In genomic region chr9:72437822-72438701, GRCm38 (mm10) we compare ENCODE assay signal across 8 mouse cellular contexts. TPM values are rescaled to one million over a fixed set of nuclear protein-coding genes. Genes with fewer than 3 reads are reported as not detected.
DNase-seq lines count a peak whose midpoint lies in the region; ATAC-seq and TF ChIP-seq lines count a peak whose summit lies in the region.

TSS of gene Mns1 (plus strand) at chr9:72438011.

- peak; percentile 98 for ATAC-seq in embryonic facial prominence, embryonic 15.5 days (ENCODE audit: insufficient number of reproducible peaks, low FRiP score, low TSS enrichment, low read depth)
- ATAC-seq in limb, embryonic 14.5 days (ENCODE audit: low FRiP score, low read depth): peak; percentile 98
- peak; percentile 98 for ATAC-seq in midbrain, postnatal 0 days (ENCODE audit: low FRiP score)

- peak within 1 kb of the TSS; percentile 95 for H3K4me2 ChIP-seq in embryonic facial prominence, embryonic 15.5 days (replicated peaks)
- peak within 1 kb of the TSS; percentile 78 for H3K4me2 ChIP-seq in limb, embryonic 14.5 days (replicated peaks; ENCODE audit: low read depth, low read length, severe bottlenecking)
- peak within 1 kb of the TSS; percentile 88 for H3K4me2 ChIP-seq in midbrain, postnatal 0 days (ENCODE audit: low read depth, low read length, poor library complexity, severe bottlenecking)

- WGBS in bone marrow, adult 2 months: 3% methylated on average over 43 of the region's 43 CpGs
- WGBS in embryonic facial prominence, embryonic 15.5 days: 1% methylated on average over 43 of the region's 43 CpGs
- WGBS in limb, embryonic 14.5 days: 3% methylated on average over 43 of the region's 43 CpGs
- WGBS in midbrain, postnatal 0 days: 2% methylated on average over 43 of the region's 43 CpGs

- peak; percentile 28; the same call in 1 of the 2 replicates for TF ChIP-seq CTCF in bone marrow, adult 2 months (IDR thresholded peaks at IDR 0.05; ENCODE audit: control insufficient read depth, insufficient read depth, low read length)
- peak; percentile 38 for TF ChIP-seq CTCF in midbrain, postnatal 0 days (IDR thresholded peaks at IDR 0.05)

- no peaks in the 10 kb centered on the region for H3K9me3 ChIP-seq in embryonic facial prominence, embryonic 15.5 days (replicated peaks)
- H3K9me3 ChIP-seq in limb, embryonic 14.5 days (ENCODE audit: control insufficient read depth, low read length): no peaks in the 10 kb centered on the region
- H3K9me3 ChIP-seq in midbrain, postnatal 0 days (ENCODE audit: low read length): no peaks in the 10 kb centered on the region

- peak within 1 kb of the TSS; percentile 66 for H3K27ac ChIP-seq in bone marrow, adult 2 months (ENCODE audit: control insufficient read depth, insufficient read depth, low read depth, low read length, poor library complexity)
- H3K27ac ChIP-seq in embryonic facial prominence, embryonic 15.5 days (replicated peaks): no peak within 1 kb of the TSS
- H3K27ac ChIP-seq in limb, embryonic 14.5 days (replicated peaks; ENCODE audit: low read depth, low read length): 0 out of 2 replicates have a peak within 1 kb of the TSS, but pooled peaks have one; percentile 39
- H3K27ac ChIP-seq in midbrain, postnatal 0 days (ENCODE audit: low read depth, low read length): no peak within 1 kb of the TSS

- peak within 1 kb of the TSS; percentile 40 for H3K9ac ChIP-seq in embryonic facial prominence, embryonic 15.5 days
- H3K9ac ChIP-seq in limb, embryonic 14.5 days (ENCODE audit: low read depth, low read length, severe bottlenecking): peak within 1 kb of the TSS; percentile 61
- H3K9ac ChIP-seq in midbrain, postnatal 0 days (replicated peaks; ENCODE audit: low read length, poor library complexity, severe bottlenecking): peak within 1 kb of the TSS; percentile 47

- H3K36me3 ChIP-seq in embryonic facial prominence, embryonic 15.5 days: no peaks in the 10 kb centered on the region
- H3K36me3 ChIP-seq in limb, embryonic 14.5 days (ENCODE audit: control insufficient read depth, insufficient read depth, low read length): no peaks in the 10 kb centered on the region
- H3K36me3 ChIP-seq in midbrain, postnatal 0 days (ENCODE audit: insufficient read depth, low read length): no peaks in the 10 kb centered on the region

- DNase-seq in 416B (ENCODE audit: low read depth): peak; percentile 95
- peak; percentile 95 for DNase-seq in heart, adult 8-10 months (ENCODE audit: low spot score)
- DNase-seq in kidney, adult 9 months: peak; percentile 94
- peak; percentile 95 for DNase-seq in limb, embryonic 14.5 days (ENCODE audit: low spot score)
- DNase-seq in midbrain, postnatal 0 days (ENCODE audit: low spot score): peak; percentile 96
- peak; percentile 89 to 92 for DNase-seq in spleen, postnatal 14 days (ENCODE audit: low spot score in 2 of 2)

- H3K27me3 ChIP-seq in embryonic facial prominence, embryonic 15.5 days: no peaks in the 10 kb centered on the region
- H3K27me3 ChIP-seq in limb, embryonic 14.5 days (ENCODE audit: control insufficient read depth, insufficient read depth, low read length): no peaks in the 10 kb centered on the region
- no peaks in the 10 kb centered on the region for H3K27me3 ChIP-seq in midbrain, postnatal 0 days (ENCODE audit: insufficient read depth, low read length)

- H3K4me1 ChIP-seq in bone marrow, adult 2 months (ENCODE audit: control insufficient read depth, insufficient read depth, low read length): peaks cover 1% of the 10 kb centered on the region; the same call in 1 of the 2 replicates
- H3K4me1 ChIP-seq in embryonic facial prominence, embryonic 15.5 days: peaks cover 10% of the 10 kb centered on the region
- H3K4me1 ChIP-seq in limb, embryonic 14.5 days (ENCODE audit: control insufficient read depth, insufficient read depth, low read length): 0 out of 2 replicates have a peak, but pooled peaks cover 7% of the 10 kb centered on the region
- H3K4me1 ChIP-seq in midbrain, postnatal 0 days (ENCODE audit: insufficient read depth, low read length): no peaks in the 10 kb centered on the region

- peak; percentile 83 for TF ChIP-seq POLR2A in bone marrow, adult 2 months (IDR thresholded peaks at IDR 0.05; ENCODE audit: borderline replicate concordance, control insufficient read depth, low read depth, low read length)
- TF ChIP-seq POLR2A in limb, embryonic 14.5 days (IDR thresholded peaks at IDR 0.05; ENCODE audit: borderline replicate concordance, extremely low read depth, insufficient read depth, insufficient read length): peak; percentile 62; the same call in 1 of the 2 replicates

- peak within 1 kb of the TSS; percentile 85 for H3K4me3 ChIP-seq in bone marrow, adult 2 months (replicated peaks; ENCODE audit: control insufficient read depth, low read depth, low read length)
- peak within 1 kb of the TSS; percentile 61 for H3K4me3 ChIP-seq in embryonic facial prominence, embryonic 15.5 days (replicated peaks)
- H3K4me3 ChIP-seq in limb, embryonic 14.5 days (replicated peaks; ENCODE audit: low read length): peak within 1 kb of the TSS; percentile 58
- H3K4me3 ChIP-seq in midbrain, postnatal 0 days (ENCODE audit: low read depth, low read length): peak within 1 kb of the TSS; percentile 52

RNA-seq across cellular contexts. Expression of gene Mns1, which starts in this region (rescaled TPM):
- 47.2 and 66.3 TPM in 2 replicates for polyA plus RNA-seq in bone marrow, adult 2 months (2011; ENCODE audit: insufficient read depth, insufficient read length, low replicate concordance, missing spikeins)
- polyA plus RNA-seq in embryonic facial prominence, embryonic 15.5 days (2015; fragmentation: Nextera tagmentation; extraction: Ambion mirVana): 25.7 and 34.4 TPM in 2 replicates
- under 1 TPM in 3 of 4 experiments, not detected in 1; 0.12 to 0.22 (median 0.14) TPM for total RNA-seq in heart, adult 8-10 months (2022)
- polyA plus RNA-seq in limb, embryonic 14.5 days (2012; rRNA removed): 6.9 and 15.4 TPM in 2 replicates
- 22.5 and 23.1 TPM in 2 replicates for polyA plus RNA-seq in limb, embryonic 14.5 days (2014; fragmentation: Nextera tagmentation; extraction: Ambion mirVana)
- total RNA-seq in midbrain, postnatal 0 days (2014; rRNA removed): 1.1 and 3.1 TPM in 2 replicates
- polyA plus RNA-seq in midbrain, postnatal 0 days (2015; fragmentation: Nextera tagmentation; extraction: Ambion mirVana): 2.6 and 3.1 TPM in 2 replicates

Comparison
In these comparisons a context has a peak if more than half of its experiments do, and no peak if none do; other contexts are left out.
1. Peak in DNase-seq in heart, adult 8-10 months; RNA of the gene not detected or under 1 TPM.
2. H3K27ac ChIP-seq: peak in bone marrow, adult 2 months (single experiment) and limb, embryonic 14.5 days (single experiment); none in embryonic facial prominence, embryonic 15.5 days (single experiment) and midbrain, postnatal 0 days (single experiment).
3. Peak in every context shown above with its lines, with median percentiles within 50 percentile points of each other: DNase-seq, H3K4me3 ChIP-seq, ATAC-seq, H3K4me2 ChIP-seq and H3K9ac ChIP-seq.